Mouse (Mus musculus): ENCODE data around the gene Lrrn1. TPM values are rescaled to one million over a fixed set of nuclear protein-coding genes. Genes with fewer than 3 reads are reported as not detected.

The Lrrn1 gene
- total RNA-seq (2021) = 10 to 100 TPM; 55.0 to 57.7 TPM

- intact Hi-C loops (cut with DNase I) = loop anchor here (10.0 kb wide), 1 partner anchor 526 kb away; no protein-coding TSS in a partner anchor
- peak; percentile 80 to 87 for DNase-seq (ENCODE audit: low spot score in 2 of 2)
Measured at GRCm38 (mm10) chr6:107528877-107529864, at the start of gene Lrrn1. Lrrn1 (plus strand) TSS chr6:107529768.

DNA sequence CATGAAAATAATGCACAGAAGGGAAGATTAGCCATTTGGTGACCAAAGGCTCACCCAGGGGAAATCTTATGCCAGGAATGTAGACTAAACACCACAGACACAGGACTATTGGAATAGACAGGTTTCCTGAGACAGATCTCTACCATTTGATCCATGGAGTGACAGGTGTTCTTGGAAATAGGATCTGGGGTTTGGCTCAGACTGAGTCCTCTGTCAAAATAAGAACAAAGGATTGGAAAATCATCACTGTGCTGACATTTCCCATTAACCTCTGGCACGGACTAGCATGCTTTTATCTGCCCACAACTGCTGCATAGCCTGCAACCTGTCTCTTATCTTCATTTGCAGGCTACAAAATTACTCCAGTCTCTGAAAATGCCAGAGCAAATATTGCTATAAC, 35.1 kb upstream of the Lrrn1 start:
- intact Hi-C loops (cut with DNase I) = no loop called here
- no peak for DNase-seq (ENCODE audit: low spot score in 2 of 2)

GRCm38 (mm10) chr6:107495830-107496229, 33.7 kb upstream of the Lrrn1 start:
- DNase-seq (ENCODE audit: low spot score in 2 of 2) = no peak
- intact Hi-C loops (cut with DNase I) = no loop called here

DNA sequence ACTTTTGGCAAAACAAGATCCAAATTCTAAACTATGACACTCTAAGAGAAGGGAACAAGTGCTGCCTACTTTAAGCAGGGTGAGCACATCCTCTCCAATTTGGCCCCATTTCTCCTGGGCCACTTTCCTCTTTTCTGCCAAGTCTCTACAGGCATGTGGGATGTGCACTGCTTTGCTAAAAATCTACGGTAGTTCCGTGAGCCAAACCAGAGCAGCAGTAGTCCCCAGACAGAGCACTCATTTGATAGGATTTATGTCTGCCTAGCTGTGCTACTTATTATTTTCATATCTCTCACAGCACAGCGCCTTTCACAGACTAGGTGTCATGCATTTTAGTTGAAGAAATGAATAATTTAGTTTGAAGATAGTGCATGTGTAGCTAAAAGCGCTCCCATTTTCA, 15.9 kb upstream of the Lrrn1 start:
- intact Hi-C loops (cut with DNase I) = no loop called here
- DNase-seq (ENCODE audit: low spot score in 2 of 2) = peak; percentile 16 to 26

DNA sequence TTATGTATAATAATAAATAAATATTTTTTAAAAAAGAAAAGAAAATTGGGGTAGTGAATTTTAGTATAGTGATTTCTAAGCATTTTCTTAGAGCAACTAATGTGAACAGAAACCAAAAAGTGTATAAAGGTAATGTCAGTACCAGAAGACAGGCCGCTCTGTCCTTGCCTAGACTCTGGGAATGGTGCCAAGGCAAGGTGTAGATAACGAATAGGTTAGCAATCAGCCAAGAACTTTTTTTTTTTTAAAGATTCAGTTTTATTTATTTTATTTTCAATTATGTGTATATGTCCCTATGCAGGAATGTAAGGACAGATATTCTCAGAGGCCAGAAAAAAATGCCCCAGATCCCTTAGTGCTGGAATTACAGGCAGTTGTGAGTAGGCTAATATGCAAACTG, 5.6 kb upstream of the Lrrn1 start:
- intact Hi-C loops (cut with DNase I) = loop anchor here (10.0 kb wide), 1 partner anchor 531 kb away; no protein-coding TSS in a partner anchor
- no peak for DNase-seq (ENCODE audit: low spot score in 2 of 2)

- intact Hi-C loops (cut with DNase I) = loop anchor here (10.0 kb wide), 2 partner anchors 525 to 705 kb away; no protein-coding TSS in a partner anchor
Measured at GRCm38 (mm10) chr6:107529911-107530431, 403 bp downstream of the Lrrn1 start.

GRCm38 (mm10) chr6:107530621-107531285, 1.2 kb downstream of the Lrrn1 start:
- intact Hi-C loops (cut with DNase I) = loop anchor here (10.0 kb wide), 1 partner anchor 706 kb away; no protein-coding TSS in a partner anchor
- DNase-seq (ENCODE audit: low spot score in 2 of 2) = no peak

More at GRCm38 (mm10) chr6:107529911-107530431, 403 bp downstream of the Lrrn1 start:
- peak; percentile 63 to 79 for DNase-seq (ENCODE audit: low spot score in 2 of 2)

DNA sequence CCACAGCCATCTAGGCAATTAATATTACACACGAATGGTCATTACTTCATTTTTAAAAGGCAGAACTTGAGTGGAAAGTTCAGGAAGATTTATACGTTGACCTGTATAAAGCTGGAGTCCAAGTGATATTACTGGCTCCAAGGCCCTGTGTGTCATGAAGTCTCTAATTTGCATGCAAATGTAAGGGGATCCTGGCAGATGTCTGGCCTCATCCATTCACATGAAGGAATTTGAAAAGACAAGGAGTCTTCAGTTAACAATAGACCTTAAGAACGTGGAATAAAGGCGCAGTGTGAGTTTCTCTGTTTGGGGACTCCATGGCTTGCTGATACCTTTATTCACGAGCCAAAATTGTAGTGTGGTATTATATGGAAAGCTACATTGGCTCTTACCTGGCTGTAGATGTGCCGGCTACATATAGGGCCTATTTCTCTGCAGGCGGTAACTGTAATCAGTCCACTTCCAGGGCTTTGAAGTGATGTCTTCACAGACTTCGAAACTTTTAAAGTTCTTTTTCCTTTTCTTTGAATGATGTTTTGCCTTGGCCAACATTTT, 2.0 kb downstream of the Lrrn1 start:
- intact Hi-C loops (cut with DNase I) = loop anchor here (10.0 kb wide), 1 partner anchor 707 kb away; no protein-coding TSS in a partner anchor

GRCm38 (mm10) chr6:107534533-107534932, 5.0 kb downstream of the Lrrn1 start:
- intact Hi-C loops (cut with DNase I) = loop anchor here (10.0 kb wide), 1 partner anchor 710 kb away; no protein-coding TSS in a partner anchor
- DNase-seq (ENCODE audit: low spot score in 2 of 2) = no peak

More for the DNA sequence above, 2.0 kb downstream of the Lrrn1 start:
- DNase-seq (ENCODE audit: low spot score in 2 of 2) = no peak

- intact Hi-C loops (cut with DNase I) = loop anchor here (10.0 kb wide), 1 partner anchor 712 kb away; no protein-coding TSS in a partner anchor
- no peak for DNase-seq (ENCODE audit: low spot score in 2 of 2)
Measured at GRCm38 (mm10) chr6:107536631-107537030, 7.1 kb downstream of the Lrrn1 start.

DNA sequence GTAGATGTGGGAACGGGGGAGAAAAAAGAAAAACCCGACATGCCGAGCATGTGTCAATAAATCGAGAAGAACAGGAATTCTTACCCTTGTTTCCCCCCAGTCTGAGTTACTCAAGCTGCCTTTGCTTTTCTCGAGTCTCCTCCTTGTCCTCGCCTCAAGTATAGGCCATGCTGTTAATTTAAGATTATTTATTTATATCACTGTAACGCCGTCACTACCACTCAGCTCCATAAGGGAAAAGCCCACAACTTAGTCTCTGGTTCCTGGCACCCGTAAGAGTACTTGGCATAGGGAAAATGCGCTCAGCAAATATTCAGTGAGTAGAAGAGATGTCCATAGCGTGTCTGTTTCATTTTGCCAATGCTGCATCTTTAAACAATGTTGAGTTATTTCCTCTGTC, 11.7 kb downstream of the Lrrn1 start:
- DNase-seq (ENCODE audit: low spot score in 2 of 2) = peak; percentile 20 to 24
- intact Hi-C loops (cut with DNase I) = no loop called here

DNA sequence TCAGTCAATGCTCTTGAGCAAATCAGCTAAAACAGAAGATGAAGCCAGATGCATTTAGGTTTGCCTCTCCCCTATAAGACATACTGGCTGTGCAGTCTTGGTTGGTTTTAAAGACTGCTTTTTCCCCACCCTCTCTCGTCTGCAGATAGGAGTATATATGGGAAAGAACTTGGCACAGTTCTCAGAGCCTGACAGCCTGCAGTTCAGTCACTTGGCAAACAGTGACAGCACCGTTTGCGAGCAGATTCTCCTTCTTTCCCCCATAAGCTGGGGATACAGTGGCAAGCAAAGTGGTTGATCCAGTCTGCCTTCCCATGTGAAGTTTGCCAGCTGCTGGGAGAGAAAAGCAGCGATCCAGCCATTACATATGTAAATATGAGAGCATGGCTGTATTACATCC, 12.3 kb downstream of the Lrrn1 start:
- peak; percentile 16 to 26 for DNase-seq (ENCODE audit: low spot score in 2 of 2)
- intact Hi-C loops (cut with DNase I) = no loop called here

GRCm38 (mm10) chr6:107546272-107546671, 16.7 kb downstream of the Lrrn1 start:
- intact Hi-C loops (cut with DNase I) = no loop called here

GRCm38 (mm10) chr6:107552511-107552910, 22.9 kb downstream of the Lrrn1 start:
- DNase-seq (ENCODE audit: low spot score in 2 of 2) = no peak
- intact Hi-C loops (cut with DNase I) = no loop called here

More at GRCm38 (mm10) chr6:107546272-107546671, 16.7 kb downstream of the Lrrn1 start:
- no peak for DNase-seq (ENCODE audit: low spot score in 2 of 2)

DNA sequence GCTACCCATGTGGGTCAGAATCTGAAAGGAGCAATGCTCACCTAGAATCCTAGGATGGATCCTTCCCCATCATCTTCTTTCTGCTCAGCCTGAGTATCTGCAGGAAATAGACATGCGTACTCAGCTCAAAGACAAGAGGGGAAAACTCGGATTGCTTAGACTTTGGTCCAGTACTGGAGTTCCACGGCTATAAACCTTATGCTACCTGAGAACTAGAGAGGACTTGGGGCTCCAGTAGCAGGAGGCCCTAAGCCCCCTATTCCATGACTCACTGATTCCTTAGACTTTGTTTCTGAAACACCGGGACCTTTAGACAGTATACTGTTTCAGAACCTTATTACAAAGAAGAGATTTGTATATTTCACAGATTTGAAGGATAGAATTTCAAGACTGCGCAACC, 25.8 kb downstream of the Lrrn1 start:
- intact Hi-C loops (cut with DNase I) = no loop called here
- DNase-seq (ENCODE audit: low spot score in 2 of 2) = no peak

GRCm38 (mm10) chr6:107556996-107557395, 27.4 kb downstream of the Lrrn1 start:
- DNase-seq (ENCODE audit: low spot score in 2 of 2) = no peak
- intact Hi-C loops (cut with DNase I) = no loop called here

DNA sequence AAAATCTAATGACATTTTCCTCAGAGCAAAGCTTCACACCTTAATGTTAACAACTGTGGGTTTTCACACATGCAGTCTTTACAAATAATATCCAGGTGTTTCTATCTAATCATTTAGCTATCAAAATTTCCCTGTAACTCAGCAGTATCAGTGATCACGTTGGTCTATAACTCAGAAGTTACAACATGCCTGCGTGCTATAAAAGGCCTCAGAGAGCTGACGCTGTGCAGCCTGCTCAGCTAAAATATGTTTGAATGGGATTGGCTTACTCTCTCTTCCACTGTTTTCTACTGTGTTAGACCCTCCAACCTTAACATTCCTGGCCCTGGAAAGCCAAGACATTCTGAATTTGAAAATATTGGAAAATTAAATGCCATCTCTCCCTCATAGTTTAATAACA, 28.2 kb downstream of the Lrrn1 start:
- DNase-seq (ENCODE audit: low spot score in 2 of 2) = no peak
- intact Hi-C loops (cut with DNase I) = no loop called here

- no peak for DNase-seq (ENCODE audit: low spot score in 2 of 2)
- intact Hi-C loops (cut with DNase I) = no loop called here
Measured at GRCm38 (mm10) chr6:107562255-107562654, 32.7 kb downstream of the Lrrn1 start.

- intact Hi-C loops (cut with DNase I) = no loop called here
- DNase-seq (ENCODE audit: low spot score in 2 of 2) = no peak
Measured at GRCm38 (mm10) chr6:107566944-107567634, 37.5 kb downstream of the Lrrn1 start.
